Mouse (Mus musculus) limb, embryonic 14.5 days (tissue): ENCODE results near the gene Man2a1. TPM values are rescaled to one million over a fixed set of nuclear protein-coding genes. Genes with fewer than 3 reads are reported as not detected.
"Not testable (repeated sequence)": the region's sequence is repeated elsewhere in the genome, so short reads cannot be mapped to it uniquely, and the experiment has no call there.

Experiments used
- ATAC-seq: fragments of 200-750 bp; cut with Nextera tagmentation; 2 replicates; pipeline ENCODE4 v1.8.0; 2017; ENCODE audit warnings: low read depth, moderate number of reproducible peaks, moderate TSS enrichment; ENCODE audit not compliant: low FRiP score
- DNase-seq: peaks from one replicate; pipeline ENCODE4 v3.0.0-alpha.2; 2015; ENCODE audit warnings: low spot score
- H3K27ac ChIP-seq: fragments of 300-500 bp; sonication (generic); replicated peaks from 2 replicates; pipeline ENCODE4 v1.5.1; 2014; ENCODE audit warnings: low read depth, mild to moderate bottlenecking, low read length, moderate library complexity, mixed read lengths
- H3K27me3 ChIP-seq: fragments of 300-500 bp; sonication (generic); 2 replicates; pipeline ENCODE4 v1.6.1; 2014; ENCODE audit warnings: low read length, mixed read lengths; ENCODE audit not compliant: control insufficient read depth, insufficient read depth
- H3K36me3 ChIP-seq: fragments of 300-500 bp; sonication (generic); 2 replicates; pipeline ENCODE4 v1.6.1; 2014; ENCODE audit warnings: mild to moderate bottlenecking, low read length, moderate library complexity, mixed read lengths; ENCODE audit not compliant: control insufficient read depth, insufficient read depth
- H3K4me1 ChIP-seq: fragments of 300-500 bp; sonication (generic); 2 replicates; pipeline ENCODE4 v1.6.1; 2014; ENCODE audit warnings: antibody characterized with exemption, low read length, mixed read lengths; ENCODE audit not compliant: control insufficient read depth, insufficient read depth
- H3K4me2 ChIP-seq: fragments of 300-500 bp; sonication (generic); replicated peaks from 2 replicates; pipeline ENCODE4 v1.6.1; 2014; ENCODE audit warnings: low read depth, mild to moderate bottlenecking, low read length, moderate library complexity; ENCODE audit not compliant: severe bottlenecking
- H3K4me3 ChIP-seq: fragments of 300-500 bp; sonication (generic); replicated peaks from 2 replicates; pipeline ENCODE4 v1.5.1; 2014; ENCODE audit warnings: low read length
- H3K9ac ChIP-seq: fragments of 300-500 bp; sonication (generic); 2 replicates; pipeline ENCODE4 v1.6.1; 2014; ENCODE audit warnings: mild to moderate bottlenecking, low read depth, low read length, moderate library complexity; ENCODE audit not compliant: severe bottlenecking
- H3K9me3 ChIP-seq: fragments of 300-500 bp; sonication (generic); 2 replicates; pipeline ENCODE4 v1.6.1; 2016; ENCODE audit warnings: low read length; ENCODE audit not compliant: control insufficient read depth
- POLR2A ChIP-seq: fragments of 200-500 bp; IDR thresholded peaks from 2 replicates; pipeline ENCODE4 v1.8.0; 2012; ENCODE audit warnings: inconsistent platforms, mild to moderate bottlenecking, moderate library complexity, borderline replicate concordance; ENCODE audit not compliant: insufficient read depth, insufficient read length; ENCODE audit errors: extremely low read depth
- WGBS: fragments of 180-500 bp; shearing (Covaris S2); extraction: QIAGEN DNeasy Blood & Tissue Kit; methylation state at CpG from one replicate; pipeline ENCODE4 v1.1.7; 2014; 5-methylcytosine and 5-hydroxymethylcytosine counted together
- polyA plus RNA-seq, 2 experiments: library from polyadenylated mRNA; depleted of rRNA in 1 of 2; stranded (reverse) in 1 of 2; unstranded in 1 of 2; fragments of >200 nt; fragmentation: Nextera tagmentation in 1 of 2; extraction: Ambion mirVana in 1 of 2; gene quantifications; 2 replicates each; pipeline versions ENCODE4 v1.2.1 to v1.2.3; 2012 to 2014

The Man2a1 gene
- polyA plus RNA-seq, 2 experiments: 12.5 to 31.9 TPM

- TF ChIP-seq POLR2A: no peak
- 75% methylated on average over 5 of the region's 5 CpGs for WGBS
These were observed 154.7 kb downstream of the Man2a1 start for GRCm38 (mm10) chr17:64755191-64755590.

DNA sequence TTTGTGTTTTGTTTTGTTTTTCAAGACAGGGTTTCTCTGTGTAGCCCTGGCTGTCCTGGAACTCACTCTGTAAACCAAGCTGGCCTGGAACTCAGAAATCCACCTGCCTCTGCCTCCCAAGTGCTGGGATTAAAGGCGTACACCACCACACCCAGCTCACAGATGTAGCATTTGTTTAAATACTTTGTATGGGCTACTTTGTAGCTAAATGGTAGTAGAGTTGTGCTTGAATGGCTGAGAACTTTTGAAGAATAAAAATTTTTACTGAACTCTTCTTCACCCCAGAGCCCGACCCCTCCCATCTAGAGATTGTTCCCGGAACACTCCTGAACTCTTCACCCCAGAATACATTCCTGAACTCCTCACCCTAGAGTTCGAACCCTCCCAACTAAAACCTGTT lies 162.1 kb downstream of the Man2a1 start:
- H3K4me1 ChIP-seq, ATAC-seq, H3K27ac ChIP-seq, H3K36me3 ChIP-seq, H3K9ac ChIP-seq, H3K9me3 ChIP-seq, H3K4me3 ChIP-seq, DNase-seq, H3K4me2 ChIP-seq, H3K27me3 ChIP-seq: not testable (repeated sequence)
- 80% methylated on average over 4 of the region's 4 CpGs for WGBS

More at GRCm38 (mm10) chr17:64755191-64755590, 154.7 kb downstream of the Man2a1 start:
- DNase-seq (no peak), ATAC-seq (no peak)
- Histone ChIP-seq H3K27ac (no peak overlapping the region), H3K4me3 (no peak overlapping the region), H3K27me3 (no peaks in the 10 kb centered on the region), H3K9me3 (no peaks in the 10 kb centered on the region), H3K4me2 (no peak overlapping the region), H3K4me1 (no peaks in the 10 kb centered on the region), H3K9ac (no peak overlapping the region), H3K36me3 (peaks cover 14% of the 10 kb centered on the region)

DNA sequence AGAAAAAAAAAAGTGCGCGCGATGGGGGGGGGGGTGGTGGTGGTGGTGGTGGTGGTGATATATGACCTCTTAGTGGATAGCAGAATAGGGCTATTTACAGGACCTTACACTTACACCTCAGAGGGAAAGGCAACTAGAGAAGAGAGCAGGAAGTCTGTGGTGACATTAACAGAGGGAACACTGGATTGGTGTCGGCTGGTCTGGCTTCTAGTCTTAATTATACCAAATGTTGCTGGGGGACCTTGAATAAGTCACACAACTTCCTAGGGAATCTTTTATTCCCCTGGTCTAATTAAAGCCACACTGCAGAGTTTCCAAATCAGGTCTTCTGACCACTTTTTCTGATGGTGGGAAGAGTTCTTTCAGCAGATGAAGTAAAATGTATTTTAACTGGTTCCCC lies 163.0 kb downstream of the Man2a1 start:
- no peak overlapping the region for H3K4me2 ChIP-seq
- no peak for DNase-seq
- H3K27ac ChIP-seq: no peak overlapping the region
- no peak overlapping the region for H3K4me3 ChIP-seq
- no peak overlapping the region for H3K9ac ChIP-seq
- no peaks in the 10 kb centered on the region for H3K36me3 ChIP-seq
- no peaks in the 10 kb centered on the region for H3K9me3 ChIP-seq
- no peak for TF ChIP-seq POLR2A
- WGBS: 81% methylated on average over 4 of the region's 4 CpGs
- ATAC-seq: no peak
- no peaks in the 10 kb centered on the region for H3K27me3 ChIP-seq
- no peaks in the 10 kb centered on the region for H3K4me1 ChIP-seq

GRCm38 (mm10) chr17:64764175-64765122 lies 163.9 kb downstream of the Man2a1 start:
- Histone ChIP-seq H3K4me3 (no peak overlapping the region), H3K4me1 (no peaks in the 10 kb centered on the region), H3K27me3 (no peaks in the 10 kb centered on the region), H3K4me2 (no peak overlapping the region), H3K9me3 (no peaks in the 10 kb centered on the region), H3K36me3 (no peaks in the 10 kb centered on the region), H3K27ac (no peak overlapping the region), H3K9ac (no peak overlapping the region)
- no peak for DNase-seq
- no peak for TF ChIP-seq POLR2A
- ATAC-seq: no peak
- 87% methylated on average over 11 of the region's 11 CpGs for WGBS

DNA sequence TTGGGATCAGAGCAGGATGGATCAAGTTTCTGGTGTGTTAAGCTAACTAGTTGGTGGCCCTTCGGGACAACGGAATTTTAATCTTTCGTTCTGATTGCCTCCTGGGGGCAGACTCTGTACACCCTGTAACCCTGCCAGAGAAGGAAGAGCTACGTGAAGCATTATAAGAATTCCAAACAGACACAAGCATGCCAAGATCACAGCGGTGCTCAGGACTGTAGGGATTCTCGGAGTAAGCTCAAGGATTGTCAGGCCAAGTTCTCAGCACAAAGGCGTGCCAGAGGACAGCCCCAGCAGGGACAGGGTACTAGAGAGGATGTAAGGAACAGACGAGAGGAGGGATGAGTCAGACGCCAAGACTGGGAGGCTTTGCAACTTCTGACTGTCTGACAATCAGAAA lies 164.8 kb downstream of the Man2a1 start:
- H3K9ac ChIP-seq: no peak overlapping the region
- no peaks in the 10 kb centered on the region for H3K9me3 ChIP-seq
- no peaks in the 10 kb centered on the region for H3K36me3 ChIP-seq
- WGBS: 48% methylated on average over 9 of the region's 9 CpGs
- no peaks in the 10 kb centered on the region for H3K4me1 ChIP-seq
- no peak overlapping the region for H3K4me2 ChIP-seq
- DNase-seq: peak; percentile 22
- no peak overlapping the region for H3K27ac ChIP-seq
- no peaks in the 10 kb centered on the region for H3K27me3 ChIP-seq
- ATAC-seq: no peak
- TF ChIP-seq POLR2A: no peak
- H3K4me3 ChIP-seq: no peak overlapping the region

- ATAC-seq (no peak), DNase-seq (no peak)
- Histone ChIP-seq H3K4me1 (no peaks in the 10 kb centered on the region), H3K27me3 (no peaks in the 10 kb centered on the region), H3K4me3 (no peak overlapping the region), H3K4me2 (no peak overlapping the region), H3K9me3 (no peaks in the 10 kb centered on the region), H3K9ac (no peak overlapping the region), H3K27ac (no peak overlapping the region), H3K36me3 (no peaks in the 10 kb centered on the region)
- WGBS: 62% methylated on average over 6 of the region's 6 CpGs
- no peak for TF ChIP-seq POLR2A
These were observed 166.0 kb downstream of the Man2a1 start for GRCm38 (mm10) chr17:64766507-64766906.
